Mouse (Mus musculus): ENCODE measurements around the gene Nkain1.

- TF ChIP-seq POLR2A (IDR thresholded peaks at IDR 0.05; ENCODE audit: borderline replicate concordance, low read depth, low read length) = no peak
- TF ChIP-seq CTCF (IDR thresholded peaks at IDR 0.05; ENCODE audit: low read depth, low read length) = no peak
Measured at GRCm38 (mm10) chr4:130574861-130575460, 988 bp upstream of the Nkain1 start.

Data from bone marrow macrophage, adult 2 months (primary cell).